Mouse (Mus musculus) neural tube, embryonic 11.5 days (tissue): ENCODE measurements at regions not wholly inside any gene's neighbourhood (a gene's known extent, or its start where the extent isn't known, plus 50 kb on each side); places are given as distances from the start of the nearest gene placed in this dataset.

Source experiments
- ATAC-seq: fragments of 200-750 bp; cut with Nextera tagmentation; 2 replicates; pipeline ENCODE4 v1.8.0; 2017; ENCODE audit warnings: moderate number of reproducible peaks, mild to moderate bottlenecking, moderate TSS enrichment, moderate library complexity; ENCODE audit not compliant: insufficient read depth, low FRiP score, low TSS enrichment
- DNase-seq: peaks from one replicate; pipeline ENCODE4 v3.0.0-alpha.2; 2015; ENCODE audit warnings: low spot score
- H3K27ac ChIP-seq: fragments of 300-500 bp; sonication (generic); 2 replicates; pipeline ENCODE4 v1.5.1; 2014; ENCODE audit warnings: low read depth, mild to moderate bottlenecking, low read length
- H3K27me3 ChIP-seq: fragments of 300-500 bp; sonication (generic); 2 replicates; pipeline ENCODE4 v1.6.1; 2014; ENCODE audit warnings: mild to moderate bottlenecking, low read length, mixed read lengths; ENCODE audit not compliant: control insufficient read depth, insufficient read depth
- H3K36me3 ChIP-seq: fragments of 300-500 bp; sonication (generic); 2 replicates; pipeline ENCODE4 v1.6.1; 2014; ENCODE audit warnings: mild to moderate bottlenecking, low read length, moderate library complexity, mixed read lengths; ENCODE audit not compliant: control insufficient read depth, insufficient read depth
- H3K4me1 ChIP-seq: fragments of 300-500 bp; sonication (generic); 2 replicates; pipeline ENCODE4 v1.6.1; 2014; ENCODE audit warnings: low read length, mixed read lengths; ENCODE audit not compliant: control insufficient read depth, insufficient read depth
- H3K4me2 ChIP-seq: fragments of 300-500 bp; sonication (generic); 2 replicates; pipeline ENCODE4 v1.6.1; 2014; ENCODE audit warnings: low read depth, mild to moderate bottlenecking, moderate library complexity
- H3K4me3 ChIP-seq: fragments of 300-500 bp; sonication (generic); 2 replicates; pipeline ENCODE4 v1.5.1; 2014; ENCODE audit warnings: low read depth, low read length
- H3K9ac ChIP-seq: fragments of 300-500 bp; sonication (generic); 2 replicates; pipeline ENCODE4 v1.6.1; 2014; ENCODE audit warnings: mild to moderate bottlenecking, low read length
- H3K9me3 ChIP-seq: fragments of 300-500 bp; sonication (generic); 2 replicates; pipeline ENCODE4 v1.6.1; 2016; ENCODE audit warnings: low read length; ENCODE audit not compliant: control insufficient read depth
- whole genome bisulfite sequencing: fragments of 180-500 bp; shearing (Covaris S2); extraction: QIAGEN DNeasy Blood & Tissue Kit; methylation state at CpG from one replicate; pipeline ENCODE4 v1.1.7; 2014; 5-methylcytosine and 5-hydroxymethylcytosine counted together

DNA sequence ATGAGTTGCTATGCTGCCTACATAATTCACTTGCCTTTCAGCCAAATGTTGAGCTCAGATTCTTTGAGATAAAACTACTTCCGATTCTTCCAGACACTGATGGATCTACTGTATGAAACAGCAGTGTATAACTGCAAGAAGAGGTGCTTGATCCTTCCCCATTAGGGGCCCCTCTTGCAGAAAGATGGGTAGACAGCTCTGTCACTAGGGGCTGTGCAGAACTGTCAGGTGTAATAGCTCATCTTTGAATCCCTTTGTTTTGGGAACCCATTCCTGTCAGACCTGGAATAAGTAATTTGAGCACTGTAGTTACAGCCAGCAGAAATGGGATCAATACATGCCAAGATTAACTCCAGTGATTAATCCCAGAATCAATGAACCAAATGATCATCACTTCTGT lies 68.8 kb upstream of the Reg3g start:
- Histone ChIP-seq H3K9me3 (no peaks in the 10 kb centered on the region), H3K4me1 (no peaks in the 10 kb centered on the region), H3K4me3 (no peak overlapping the region), H3K9ac (no peak overlapping the region), H3K36me3 (no peaks in the 10 kb centered on the region), H3K4me2 (no peak overlapping the region), H3K27me3 (no peaks in the 10 kb centered on the region), H3K27ac (no peak overlapping the region)
- DNase-seq (no peak), ATAC-seq (no peak)
- WGBS = 96% methylated on average over 1 of the region's 1 CpGs

- H3K36me3 ChIP-seq = no peaks in the 10 kb centered on the region
- DNase-seq (no peak), ATAC-seq (no peak)
- 64% methylated on average over 4 of the region's 4 CpGs for WGBS
- no peak overlapping the region for H3K9ac ChIP-seq
- H3K9me3 ChIP-seq = no peaks in the 10 kb centered on the region
- H3K27ac ChIP-seq = no peak overlapping the region
- H3K4me2 ChIP-seq = no peak overlapping the region
- H3K4me1 ChIP-seq = no peaks in the 10 kb centered on the region
- H3K27me3 ChIP-seq = no peaks in the 10 kb centered on the region
- H3K4me3 ChIP-seq = no peak overlapping the region
These were observed 58.5 kb upstream of the Reg3g start for GRCm38 (mm10) chr6:78526986-78527762.
